Comparison of ENCODE assay signal across 30 mouse cellular contexts in genomic region chr8:38927867-38928266, GRCm38 (mm10).
DNase-seq lines count a peak whose midpoint lies in the region; ATAC-seq and TF ChIP-seq lines count a peak whose summit lies in the region.
"Had no signal": no experiment of that assay in that cellular context is flagged by ENCODE, and none has a peak within 500 bp of the region (broad histone marks: within the 10 kb centered on the region; RNA-seq: fewer than 3 reads in every experiment).

No protein-coding gene starts in this region.

- no peak overlapping the region for H3K9ac ChIP-seq in forebrain, embryonic 12.5 days
- H3K9ac ChIP-seq in forebrain, embryonic 11.5 days (ENCODE audit: low read length), result no peak overlapping the region
- no peak overlapping the region for H3K9ac ChIP-seq in neural tube, embryonic 15.5 days (replicated peaks)
- H3K9ac ChIP-seq: embryonic facial prominence, embryonic 12.5 days; hindbrain, embryonic 14.5 days; limb, embryonic 12.5 days; liver, embryonic 15.5 days; lung, embryonic 14.5 days; midbrain, embryonic 15.5 days had no signal

- H3K27me3 ChIP-seq in forebrain, embryonic 12.5 days, result no peaks in the 10 kb centered on the region
- no peaks in the 10 kb centered on the region for H3K27me3 ChIP-seq in forebrain, embryonic 11.5 days (ENCODE audit: control insufficient read depth, insufficient read depth, low read length)
- H3K27me3 ChIP-seq in neural tube, embryonic 15.5 days (replicated peaks), result no peaks in the 10 kb centered on the region
- H3K27me3 ChIP-seq: CH12.LX; embryonic facial prominence, embryonic 12.5 days; limb, embryonic 12.5 days; liver, embryonic 15.5 days; midbrain, embryonic 15.5 days had no signal

- H3K9me3 ChIP-seq in forebrain, embryonic 12.5 days, result no peaks in the 10 kb centered on the region
- no peaks in the 10 kb centered on the region for H3K9me3 ChIP-seq in forebrain, embryonic 11.5 days (ENCODE audit: control insufficient read depth, low read length)
- H3K9me3 ChIP-seq in neural tube, embryonic 15.5 days (replicated peaks), result no peaks in the 10 kb centered on the region
- H3K9me3 ChIP-seq: embryonic facial prominence, embryonic 12.5 days; limb, embryonic 12.5 days; liver, embryonic 15.5 days; midbrain, embryonic 10.5 days; midbrain, embryonic 15.5 days had no signal

- H3K4me3 ChIP-seq in forebrain, embryonic 12.5 days (replicated peaks), result no peak overlapping the region
- no peak overlapping the region for H3K4me3 ChIP-seq in forebrain, embryonic 11.5 days (ENCODE audit: low read depth, low read length)
- H3K4me3 ChIP-seq in neural tube, embryonic 15.5 days (replicated peaks), result no peak overlapping the region
- no peak overlapping the region for H3K4me3 ChIP-seq in cortical plate, adult 2 months (ENCODE audit: insufficient read depth, low read length)
- H3K4me3 ChIP-seq: embryonic facial prominence, embryonic 12.5 days; limb, embryonic 12.5 days; liver, embryonic 15.5 days; midbrain, embryonic 10.5 days; midbrain, embryonic 15.5 days had no signal

- no peaks in the 10 kb centered on the region for H3K36me3 ChIP-seq in forebrain, embryonic 12.5 days (replicated peaks)
- no peaks in the 10 kb centered on the region for H3K36me3 ChIP-seq in forebrain, embryonic 11.5 days (ENCODE audit: control insufficient read depth, insufficient read depth, low read length)
- H3K36me3 ChIP-seq in neural tube, embryonic 15.5 days, result no peaks in the 10 kb centered on the region
- H3K36me3 ChIP-seq: embryonic facial prominence, embryonic 12.5 days; limb, embryonic 12.5 days; liver, embryonic 15.5 days; midbrain, embryonic 10.5 days; midbrain, embryonic 15.5 days had no signal

- no peak for TF ChIP-seq CTCF in cortical plate, adult 2 months (IDR thresholded peaks at IDR 0.05; ENCODE audit: extremely low read depth, insufficient read depth, low read length)

- no peaks in the 10 kb centered on the region for H3K4me1 ChIP-seq in forebrain, embryonic 12.5 days
- H3K4me1 ChIP-seq in forebrain, embryonic 11.5 days (replicated peaks; ENCODE audit: control insufficient read depth, insufficient read depth, low read length), result no peaks in the 10 kb centered on the region
- no peaks in the 10 kb centered on the region for H3K4me1 ChIP-seq in neural tube, embryonic 15.5 days
- peaks cover 1% of the 10 kb centered on the region; the same call in 1 of the 2 replicates for H3K4me1 ChIP-seq in cortical plate, adult 2 months (ENCODE audit: control insufficient read depth, insufficient read depth, low read length)
- H3K4me1 ChIP-seq: embryonic facial prominence, embryonic 12.5 days; limb, embryonic 12.5 days; liver, embryonic 15.5 days; midbrain, embryonic 10.5 days; midbrain, embryonic 15.5 days had no signal

- H3K27ac ChIP-seq in forebrain, embryonic 12.5 days, result no peak overlapping the region
- no peak overlapping the region for H3K27ac ChIP-seq in forebrain, embryonic 11.5 days (ENCODE audit: low read depth, low read length)
- 0 out of 2 replicates have a peak overlapping the region, but pooled peaks have one; percentile 25 for H3K27ac ChIP-seq in neural tube, embryonic 15.5 days (replicated peaks)
- H3K27ac ChIP-seq in cortical plate, adult 2 months (ENCODE audit: insufficient read depth, low read length), result 0 out of 2 replicates have a peak overlapping the region, but pooled peaks have one; percentile 40
- H3K27ac ChIP-seq: embryonic facial prominence, embryonic 12.5 days; hindbrain, embryonic 14.5 days; limb, embryonic 12.5 days; liver, embryonic 15.5 days; midbrain, embryonic 10.5 days; midbrain, embryonic 15.5 days had no signal

- no peak for TF ChIP-seq POLR2A in cortical plate, adult 2 months (IDR thresholded peaks at IDR 0.05; ENCODE audit: extremely low read depth, insufficient read depth, low read length)

- ATAC-seq in forebrain, embryonic 12.5 days (ENCODE audit: low FRiP score), result peak; percentile 33; the same call in 1 of the 2 replicates
- ATAC-seq in forebrain, embryonic 11.5 days (replicated peaks; ENCODE audit: low FRiP score), result no peak
- ATAC-seq in neural tube, embryonic 15.5 days (ENCODE audit: low FRiP score), result no peak
- ATAC-seq: activated CD4-positive, CD25-positive, alpha-beta regulatory T cell, adult 4 months; intestine, postnatal 0 days had no signal

- 73% methylated on average over 3 of the region's 3 CpGs for WGBS in forebrain, embryonic 12.5 days
- WGBS in forebrain, embryonic 11.5 days, result 74% methylated on average over 3 of the region's 3 CpGs
- 51% methylated on average over 3 of the region's 3 CpGs for WGBS in neural tube, embryonic 15.5 days

- no peak overlapping the region for H3K4me2 ChIP-seq in forebrain, embryonic 12.5 days
- no peak overlapping the region for H3K4me2 ChIP-seq in forebrain, embryonic 11.5 days (ENCODE audit: low read depth, low read length, severe bottlenecking)
- H3K4me2 ChIP-seq in neural tube, embryonic 15.5 days, result no peak overlapping the region
- H3K4me2 ChIP-seq: embryonic facial prominence, embryonic 12.5 days; heart, embryonic 11.5 days; hindbrain, embryonic 14.5 days; limb, embryonic 12.5 days; liver, embryonic 15.5 days; lung, embryonic 14.5 days; midbrain, embryonic 15.5 days had no signal

- DNase-seq in forebrain, embryonic 11.5 days (ENCODE audit: low spot score), result no peak
- DNase-seq in neural tube, embryonic 10.5 days (ENCODE audit: extremely low spot score, low spot score), result no peak
- peak; percentile 22 for DNase-seq in telencephalon, adult 2 months (ENCODE audit: low read depth, low spot score)
- DNase-seq in ovary, postnatal 14 days (ENCODE audit: low spot score), result no peak
- DNase-seq: adrenal gland, adult 2 months; adrenal gland, postnatal 36 days; cerebellum, adult 8-10 months; cerebellum, postnatal 25 days; embryo, embryonic 11 days; gastrocnemius, postnatal 25 days; heart, adult 18-20 months; heart, postnatal 36 days; kidney, adult 9 months; kidney, postnatal 10 days; lung, embryonic 14.5 days; lung, postnatal 14 days; thymus, postnatal 14 days had no signal

Comparison
In these comparisons a context has a peak if more than half of its experiments do, and no peak if none do; other contexts are left out.
1. H3K27ac ChIP-seq: peak in neural tube, embryonic 15.5 days (single experiment) and cortical plate, adult 2 months (single experiment); none in forebrain, embryonic 12.5 days (single experiment) and forebrain, embryonic 11.5 days (single experiment).